Mouse (Mus musculus): ENCODE results near the gene Ap2s1. TPM values are rescaled to one million over a fixed set of nuclear protein-coding genes. Genes with fewer than 3 reads are reported as not detected.

Gene Ap2s1
- polyA plus RNA-seq, 1 experiment, result 88.3 TPM

- no peaks in the 10 kb centered on the region for H3K9me3 ChIP-seq (replicated peaks; ENCODE audit: control insufficient read depth, insufficient read depth, low read length, poor library complexity, severe bottlenecking)
- peak overlapping the region; percentile 60 for H3K27ac ChIP-seq (ENCODE audit: insufficient read depth, low read length)
- no peak overlapping the region for H3K9ac ChIP-seq (ENCODE audit: low read depth, poor library complexity, severe bottlenecking)
- peaks cover 4% of the 10 kb centered on the region for H3K4me1 ChIP-seq (ENCODE audit: control insufficient read depth, insufficient read depth, low read length)
- no peaks in the 10 kb centered on the region for H3K27me3 ChIP-seq (ENCODE audit: control insufficient read depth, insufficient read depth, low read length, poor library complexity, severe bottlenecking)
- TF ChIP-seq EP300 (IDR thresholded peaks at IDR 0.05; ENCODE audit: insufficient read depth, low read depth, low read length) (0 out of 2 replicates have a peak, but pooled peaks have one; percentile 53), POLR2A (IDR thresholded peaks at IDR 0.05; ENCODE audit: insufficient read depth, low read length) (no peak), CTCF (IDR thresholded peaks at IDR 0.05; ENCODE audit: low read depth, low read length) (no peak)
- no peaks in the 10 kb centered on the region for H3K36me3 ChIP-seq (ENCODE audit: control insufficient read depth, insufficient read depth, low read length, poor library complexity, severe bottlenecking)
- peak overlapping the region; percentile 20 for H3K4me3 ChIP-seq (ENCODE audit: low read depth, low read length)
Measured at GRCm38 (mm10) chr7:16760292-16760691, 22.1 kb downstream of the Ap2s1 start.

GRCm38 (mm10) chr7:16761005-16761481 is 22.8 kb downstream of the Ap2s1 start:
- peak overlapping the region; percentile 15; the same call in 1 of the 2 replicates for H3K9ac ChIP-seq (ENCODE audit: low read depth, poor library complexity, severe bottlenecking)
- H3K4me3 ChIP-seq (ENCODE audit: low read depth, low read length), result no peak overlapping the region; the same call in 1 of the 2 replicates
- no peak overlapping the region for H3K27ac ChIP-seq (ENCODE audit: insufficient read depth, low read length)
- no peak for TF ChIP-seq CTCF (IDR thresholded peaks at IDR 0.05; ENCODE audit: low read depth, low read length)
- no peak for TF ChIP-seq POLR2A (IDR thresholded peaks at IDR 0.05; ENCODE audit: insufficient read depth, low read length)
- no peak for TF ChIP-seq EP300 (IDR thresholded peaks at IDR 0.05; ENCODE audit: insufficient read depth, low read depth, low read length)
- H3K27me3 ChIP-seq (ENCODE audit: control insufficient read depth, insufficient read depth, low read length, poor library complexity, severe bottlenecking), result no peaks in the 10 kb centered on the region
- peaks cover 3% of the 10 kb centered on the region for H3K4me1 ChIP-seq (ENCODE audit: control insufficient read depth, insufficient read depth, low read length)
- H3K36me3 ChIP-seq (ENCODE audit: control insufficient read depth, insufficient read depth, low read length, poor library complexity, severe bottlenecking), result no peaks in the 10 kb centered on the region
- no peaks in the 10 kb centered on the region for H3K9me3 ChIP-seq (replicated peaks; ENCODE audit: control insufficient read depth, insufficient read depth, low read length, poor library complexity, severe bottlenecking)

- Histone ChIP-seq H3K4me3 (ENCODE audit: low read depth, low read length) (no peak overlapping the region), H3K27me3 (ENCODE audit: control insufficient read depth, insufficient read depth, low read length, poor library complexity, severe bottlenecking) (no peaks in the 10 kb centered on the region)
Measured at GRCm38 (mm10) chr7:16761630-16762029, 23.4 kb downstream of the Ap2s1 start.

GRCm38 (mm10) chr7:16763463-16764218 is 25.4 kb downstream of the Ap2s1 start:
- no peaks in the 10 kb centered on the region for H3K9me3 ChIP-seq (replicated peaks; ENCODE audit: control insufficient read depth, insufficient read depth, low read length, poor library complexity, severe bottlenecking)
- peaks cover 3% of the 10 kb centered on the region for H3K4me1 ChIP-seq (ENCODE audit: control insufficient read depth, insufficient read depth, low read length)
- no peak overlapping the region for H3K9ac ChIP-seq (ENCODE audit: low read depth, poor library complexity, severe bottlenecking)
- no peaks in the 10 kb centered on the region for H3K36me3 ChIP-seq (ENCODE audit: control insufficient read depth, insufficient read depth, low read length, poor library complexity, severe bottlenecking)
- H3K27me3 ChIP-seq (ENCODE audit: control insufficient read depth, insufficient read depth, low read length, poor library complexity, severe bottlenecking), result no peaks in the 10 kb centered on the region
- no peak overlapping the region for H3K27ac ChIP-seq (ENCODE audit: insufficient read depth, low read length)
- no peak overlapping the region for H3K4me3 ChIP-seq (ENCODE audit: low read depth, low read length)
- TF ChIP-seq EP300 (IDR thresholded peaks at IDR 0.05; ENCODE audit: insufficient read depth, low read depth, low read length), result no peak
- no peak for TF ChIP-seq CTCF (IDR thresholded peaks at IDR 0.05; ENCODE audit: low read depth, low read length)

More at GRCm38 (mm10) chr7:16761630-16762029, 23.4 kb downstream of the Ap2s1 start:
- TF ChIP-seq EP300 (IDR thresholded peaks at IDR 0.05; ENCODE audit: insufficient read depth, low read depth, low read length) (no peak), POLR2A (IDR thresholded peaks at IDR 0.05; ENCODE audit: insufficient read depth, low read length) (no peak), CTCF (IDR thresholded peaks at IDR 0.05; ENCODE audit: low read depth, low read length) (no peak)
- Histone ChIP-seq H3K4me1 (ENCODE audit: control insufficient read depth, insufficient read depth, low read length) (peaks cover 3% of the 10 kb centered on the region), H3K36me3 (ENCODE audit: control insufficient read depth, insufficient read depth, low read length, poor library complexity, severe bottlenecking) (no peaks in the 10 kb centered on the region), H3K9ac (ENCODE audit: low read depth, poor library complexity, severe bottlenecking) (no peak overlapping the region), H3K27ac (ENCODE audit: insufficient read depth, low read length) (no peak overlapping the region), H3K9me3 (replicated peaks; ENCODE audit: control insufficient read depth, insufficient read depth, low read length, poor library complexity, severe bottlenecking) (no peaks in the 10 kb centered on the region)

- no peak overlapping the region for H3K4me3 ChIP-seq (ENCODE audit: low read depth, low read length)
- no peak overlapping the region for H3K27ac ChIP-seq (ENCODE audit: insufficient read depth, low read length)
- peaks cover 3% of the 10 kb centered on the region; the same call in 1 of the 2 replicates for H3K9me3 ChIP-seq (replicated peaks; ENCODE audit: control insufficient read depth, insufficient read depth, low read length, poor library complexity, severe bottlenecking)
- no peaks in the 10 kb centered on the region for H3K27me3 ChIP-seq (ENCODE audit: control insufficient read depth, insufficient read depth, low read length, poor library complexity, severe bottlenecking)
- no peak overlapping the region for H3K9ac ChIP-seq (ENCODE audit: low read depth, poor library complexity, severe bottlenecking)
- H3K36me3 ChIP-seq (ENCODE audit: control insufficient read depth, insufficient read depth, low read length, poor library complexity, severe bottlenecking), result no peaks in the 10 kb centered on the region
- peaks cover 3% of the 10 kb centered on the region for H3K4me1 ChIP-seq (ENCODE audit: control insufficient read depth, insufficient read depth, low read length)
- no peak for TF ChIP-seq CTCF (IDR thresholded peaks at IDR 0.05; ENCODE audit: low read depth, low read length)
- TF ChIP-seq EP300 (IDR thresholded peaks at IDR 0.05; ENCODE audit: insufficient read depth, low read depth, low read length), result no peak
- no peak for TF ChIP-seq POLR2A (IDR thresholded peaks at IDR 0.05; ENCODE audit: insufficient read depth, low read length)
Measured at GRCm38 (mm10) chr7:16766443-16766842, 28.2 kb downstream of the Ap2s1 start.

- Histone ChIP-seq H3K27ac (ENCODE audit: insufficient read depth, low read length) (no peak overlapping the region), H3K9ac (ENCODE audit: low read depth, poor library complexity, severe bottlenecking) (no peak overlapping the region), H3K36me3 (ENCODE audit: control insufficient read depth, insufficient read depth, low read length, poor library complexity, severe bottlenecking) (no peaks in the 10 kb centered on the region), H3K4me3 (ENCODE audit: low read depth, low read length) (no peak overlapping the region), H3K4me1 (ENCODE audit: control insufficient read depth, insufficient read depth, low read length) (peaks cover 4% of the 10 kb centered on the region), H3K9me3 (replicated peaks; ENCODE audit: control insufficient read depth, insufficient read depth, low read length, poor library complexity, severe bottlenecking) (peaks cover 3% of the 10 kb centered on the region; the same call in 1 of the 2 replicates), H3K27me3 (ENCODE audit: control insufficient read depth, insufficient read depth, low read length, poor library complexity, severe bottlenecking) (no peaks in the 10 kb centered on the region)
- TF ChIP-seq CTCF (IDR thresholded peaks at IDR 0.05; ENCODE audit: low read depth, low read length) (no peak), POLR2A (IDR thresholded peaks at IDR 0.05; ENCODE audit: insufficient read depth, low read length) (no peak), EP300 (IDR thresholded peaks at IDR 0.05; ENCODE audit: insufficient read depth, low read depth, low read length) (no peak)
Measured at GRCm38 (mm10) chr7:16775888-16776287, 37.7 kb downstream of the Ap2s1 start.
